Mouse (Mus musculus) cerebellum, adult 9-10 months (tissue): ENCODE results near the gene Tenm2.

Experiments
- DNase-seq: peaks from one replicate; pipeline ENCODE4 v3.0.0; 2022

The Tenm2 gene

DNA sequence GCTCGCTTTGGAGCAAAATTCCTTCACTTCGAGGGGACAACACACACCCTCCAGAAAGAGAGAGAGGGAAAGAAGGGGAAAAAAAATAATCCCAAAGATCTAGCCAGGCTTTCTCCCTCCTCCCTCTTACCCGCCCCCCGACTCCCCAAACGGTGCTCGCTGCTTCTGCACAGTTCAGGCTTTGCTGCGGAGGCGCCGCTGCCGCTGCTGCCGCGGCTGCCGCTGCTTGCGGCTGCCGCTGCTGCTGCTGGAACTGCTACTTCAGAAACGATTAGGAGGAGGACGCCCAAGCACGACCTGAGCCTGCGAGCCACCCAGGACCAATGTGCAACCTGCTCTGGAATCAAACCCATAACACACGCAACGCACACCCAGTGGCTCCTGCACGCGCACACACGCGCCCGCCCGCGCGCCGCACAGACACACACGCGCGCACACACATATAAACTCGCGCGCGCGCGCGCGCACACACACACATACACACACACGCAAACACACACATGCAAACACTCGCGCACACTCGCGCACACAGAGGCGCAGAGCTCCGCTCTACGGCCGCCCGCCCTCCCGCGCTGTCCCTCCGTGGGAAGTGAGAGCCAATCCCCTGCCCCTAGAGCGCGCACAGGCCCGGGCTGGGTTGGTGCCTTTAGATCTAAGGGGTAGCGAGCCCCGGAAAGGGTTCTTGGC lies at the start of gene Tenm2:
TSS of gene Tenm2 (minus strand) at position 51 of the 687 bp plus-strand sequence.
- peak; percentile 82 for DNase-seq

DNA sequence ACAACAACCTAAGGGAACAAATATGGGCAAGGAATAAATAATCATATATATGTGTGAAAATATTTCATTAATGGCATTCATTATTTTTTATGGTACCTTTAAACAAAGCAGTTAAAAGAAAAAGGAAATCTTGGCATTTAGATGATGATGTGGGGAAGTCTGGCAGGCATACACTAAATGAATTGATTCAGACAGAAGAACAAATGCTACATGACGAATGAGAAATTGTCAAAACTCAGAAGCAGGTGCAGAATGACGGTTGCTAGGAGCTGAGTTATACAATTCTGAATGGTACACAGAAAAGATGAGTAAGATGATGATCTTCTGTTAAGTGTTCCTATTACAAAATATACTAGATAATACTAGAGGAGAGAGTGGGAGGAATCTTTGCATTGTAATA lies 49.4 kb upstream of the Tenm2 start:
- DNase-seq, result no peak

DNA sequence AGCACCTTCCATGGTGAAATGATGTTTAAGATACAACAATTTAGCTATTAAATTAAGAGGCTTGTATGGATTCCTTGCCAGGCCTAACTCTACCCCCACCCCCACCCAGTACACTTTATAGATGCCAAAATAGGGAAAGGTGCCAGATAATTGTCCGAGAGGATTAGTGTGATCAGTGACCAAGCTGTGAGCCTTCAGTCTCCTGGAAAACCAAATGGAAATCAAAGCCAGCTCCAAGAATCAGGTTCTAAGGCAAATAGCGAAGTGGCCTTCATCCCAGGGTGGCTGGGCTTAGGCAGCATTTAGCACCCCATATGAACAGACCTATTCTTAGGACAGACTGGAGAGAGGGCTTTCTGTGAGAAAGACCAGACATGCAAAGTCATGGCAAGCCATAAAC lies 13.0 kb upstream of the Tenm2 start:
- no peak for DNase-seq

DNA sequence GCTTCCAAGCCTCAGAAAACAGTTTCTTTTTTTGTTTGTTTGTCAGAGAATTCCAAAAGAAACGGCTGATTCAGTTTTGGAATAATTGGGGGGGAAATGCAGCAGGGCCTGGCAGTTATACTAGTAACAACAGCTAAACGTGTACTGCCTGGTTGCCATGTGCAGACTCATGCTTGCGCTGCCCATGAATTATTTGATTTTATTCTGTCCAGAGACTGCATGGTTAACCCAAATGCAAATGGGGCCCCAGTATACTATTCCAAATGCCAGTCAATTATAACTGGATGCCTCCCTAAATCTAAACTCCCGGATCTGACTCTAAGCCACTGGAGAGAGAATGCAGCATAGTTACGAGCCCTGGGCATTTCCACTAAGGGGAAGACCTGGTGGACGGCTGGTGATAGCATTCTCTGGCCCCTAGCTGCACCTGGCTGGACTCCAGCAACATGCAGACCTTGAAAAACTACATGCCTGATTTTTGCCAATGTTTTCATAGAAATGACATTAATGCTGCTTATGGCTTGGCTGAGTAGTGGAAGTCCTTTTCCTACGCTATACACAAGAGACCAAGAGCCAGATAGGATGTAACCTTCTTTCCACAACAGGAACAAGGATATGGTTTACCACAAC lies 1.4 kb upstream of the Tenm2 start:
- DNase-seq, result peak; percentile 32

DNA sequence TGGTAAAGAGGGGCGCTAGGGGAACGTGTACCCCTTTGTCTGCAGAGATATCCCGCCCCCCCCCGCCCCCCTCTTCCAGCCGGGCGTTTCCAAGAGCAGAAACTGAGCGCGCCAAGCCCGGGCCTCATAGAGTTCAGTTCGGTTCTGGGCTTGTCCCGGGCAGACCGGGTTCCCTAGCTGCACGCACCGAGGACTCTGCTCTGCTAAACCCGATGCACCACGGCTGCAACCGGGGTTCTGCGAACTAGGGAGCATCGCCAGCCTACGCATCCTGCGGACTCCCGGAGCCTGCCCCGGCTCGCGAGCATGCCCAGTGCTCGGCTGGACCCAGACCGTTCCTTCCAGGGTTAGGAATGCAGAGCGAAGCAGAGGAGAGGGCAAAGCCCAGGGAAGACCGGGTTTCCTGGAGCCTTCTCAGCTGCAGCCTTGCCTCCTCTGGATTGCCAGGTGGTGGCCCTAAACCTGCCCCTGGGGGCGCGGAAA lies 878 bp upstream of the Tenm2 start:
- DNase-seq, result peak; percentile 62

DNA sequence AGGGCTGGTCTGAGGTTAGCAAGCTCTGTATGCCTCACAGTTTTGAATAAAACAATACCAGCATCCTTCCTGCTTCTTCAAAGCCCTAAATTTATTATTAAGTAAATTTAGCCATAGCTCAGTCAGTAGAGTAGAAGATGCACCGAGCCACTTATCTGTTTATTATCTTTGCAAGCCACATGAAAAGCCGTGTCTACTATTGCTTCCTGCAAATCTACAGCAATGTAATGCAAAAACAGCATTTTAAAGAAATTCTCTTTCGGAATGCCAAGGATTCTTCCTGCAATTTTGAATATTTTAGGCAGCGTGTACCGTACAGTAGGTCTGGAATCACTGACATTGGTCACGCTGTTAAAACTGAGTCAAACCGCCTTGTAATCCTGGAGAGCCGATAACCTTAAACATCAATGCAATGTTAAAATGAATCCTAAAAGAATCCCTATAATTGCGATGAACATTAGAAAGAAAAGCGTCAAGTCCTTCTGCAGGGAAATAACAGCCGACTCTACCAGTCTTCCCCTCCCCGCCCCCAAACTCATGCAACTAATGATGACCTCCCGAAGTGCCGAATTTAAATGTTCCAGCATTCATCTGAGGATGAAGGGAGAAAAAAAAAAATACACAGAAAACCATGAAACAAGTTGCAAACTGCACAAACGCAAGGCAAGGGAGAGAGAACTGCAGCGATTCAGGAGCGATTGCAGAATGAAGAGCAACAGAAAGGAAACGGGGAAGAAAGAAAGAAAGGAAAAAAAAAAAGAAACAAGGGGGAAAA lies 556 bp downstream of the Tenm2 start:
- peak; percentile 16 for DNase-seq

DNA sequence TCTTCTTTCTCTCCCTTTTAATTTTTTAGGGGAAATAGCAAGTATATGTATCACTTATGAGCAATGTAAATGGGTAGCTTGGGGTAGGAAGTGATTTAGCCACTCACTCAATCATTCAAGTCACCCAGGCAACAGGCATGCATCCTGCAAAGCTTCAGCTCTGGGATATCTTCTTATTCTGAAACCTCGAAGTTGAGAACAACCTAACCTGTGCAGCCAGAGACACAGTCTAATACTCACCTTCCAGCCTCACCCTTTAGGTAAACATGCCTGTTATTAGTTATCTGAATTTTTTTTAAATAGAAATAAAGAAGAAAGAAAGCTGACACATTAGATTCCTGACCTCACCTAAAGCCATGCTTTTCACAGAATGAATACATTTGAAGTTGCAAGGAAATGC lies 8.4 kb downstream of the Tenm2 start:
- DNase-seq, result no peak

DNA sequence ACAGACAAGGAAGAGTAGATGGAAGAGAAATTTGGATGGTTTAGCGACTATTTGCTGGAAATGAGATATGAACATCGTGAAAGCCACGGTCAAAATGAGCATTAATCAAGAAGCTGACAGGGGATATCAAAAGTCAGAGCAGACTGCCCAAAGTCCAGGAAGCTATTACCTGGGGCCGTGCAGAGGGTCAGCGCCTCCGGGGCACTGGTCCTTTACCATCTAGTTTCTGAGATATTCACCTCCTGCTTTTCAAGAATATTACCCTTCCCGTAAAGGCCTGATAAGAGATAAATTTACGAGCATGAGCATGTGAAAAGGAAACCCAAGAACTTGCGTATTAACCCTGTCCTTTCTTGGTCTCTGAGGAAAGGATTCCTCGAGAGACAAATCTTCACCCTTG lies 8.8 kb downstream of the Tenm2 start:
- no peak for DNase-seq

DNA sequence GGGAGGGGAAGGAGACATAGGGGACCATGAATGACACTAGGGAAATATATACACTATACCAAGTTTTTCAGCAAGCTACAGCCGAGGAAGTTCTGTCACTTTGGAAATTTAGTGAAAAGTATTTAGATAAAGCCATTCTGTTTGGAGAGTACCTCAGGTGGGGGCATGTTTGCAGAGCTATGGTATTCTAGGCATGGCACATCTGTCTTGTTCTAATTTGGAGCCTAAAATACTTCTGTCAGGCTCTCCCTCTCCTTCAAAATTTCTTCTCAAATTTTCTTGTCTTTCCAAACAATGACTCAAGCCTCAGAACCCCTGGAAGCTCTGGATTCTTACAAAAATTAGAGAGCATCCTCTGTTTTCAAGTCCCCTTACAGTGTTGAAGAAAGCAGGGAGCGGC lies 13.0 kb downstream of the Tenm2 start:
- no peak for DNase-seq

DNA sequence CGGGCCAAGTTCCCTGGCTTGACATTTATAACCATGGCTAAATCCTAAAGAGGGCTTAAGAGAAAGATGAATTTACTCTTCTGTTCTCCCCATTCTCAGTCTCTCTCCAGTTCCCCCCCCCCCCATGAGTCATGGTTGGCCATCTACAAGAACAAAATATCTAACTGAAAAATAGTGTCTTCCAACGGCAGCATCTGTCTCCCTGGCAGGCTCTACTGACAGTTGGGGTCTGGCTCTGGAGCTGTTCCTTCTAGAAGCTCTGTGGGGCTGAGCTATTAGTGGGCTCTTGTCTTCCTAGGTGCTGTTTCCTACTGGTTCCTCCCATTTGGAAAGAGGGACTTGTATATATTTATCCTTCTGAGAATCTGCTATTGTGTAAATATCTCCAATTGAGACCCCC lies 13.7 kb downstream of the Tenm2 start:
- no peak for DNase-seq

DNA sequence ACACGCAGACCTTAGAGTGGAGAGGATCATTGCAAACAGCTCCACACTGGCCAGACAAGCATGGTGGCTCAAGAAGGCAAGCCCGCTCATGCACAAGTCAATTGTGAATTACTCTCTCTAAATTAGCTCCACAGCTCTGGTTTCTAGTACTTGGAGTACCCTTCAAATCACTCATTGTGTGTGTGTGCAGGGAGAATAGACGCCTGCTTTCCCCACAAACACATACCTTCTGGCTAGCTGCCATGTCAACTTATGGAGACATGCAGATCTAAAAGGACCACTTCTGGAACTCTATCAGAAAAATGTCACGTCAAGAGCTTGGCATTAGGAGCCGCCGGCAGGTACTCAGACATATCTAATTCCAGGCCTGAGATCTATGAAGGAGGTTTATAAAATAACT lies 14.8 kb downstream of the Tenm2 start:
- no peak for DNase-seq

DNA sequence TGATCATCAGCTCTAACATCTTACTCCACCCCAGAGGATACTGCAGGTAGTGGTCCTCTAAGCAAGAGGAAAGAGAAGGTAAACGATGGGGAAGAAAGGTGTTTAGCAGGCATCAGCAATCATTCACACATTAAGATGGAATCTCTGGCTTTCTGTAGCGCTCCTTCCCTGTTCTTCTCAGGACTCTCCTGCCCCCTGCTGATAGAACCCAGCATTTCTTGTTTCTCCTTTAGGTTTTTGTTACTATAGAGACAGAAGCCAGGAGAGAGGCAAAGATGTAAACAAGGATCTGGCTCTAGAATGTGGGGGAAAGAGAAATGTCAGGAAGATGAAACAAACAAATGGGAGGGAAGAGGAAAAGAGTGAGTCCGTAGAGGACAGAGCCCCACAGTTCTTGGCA lies 49.6 kb downstream of the Tenm2 start:
- DNase-seq, result peak; percentile 46

DNA sequence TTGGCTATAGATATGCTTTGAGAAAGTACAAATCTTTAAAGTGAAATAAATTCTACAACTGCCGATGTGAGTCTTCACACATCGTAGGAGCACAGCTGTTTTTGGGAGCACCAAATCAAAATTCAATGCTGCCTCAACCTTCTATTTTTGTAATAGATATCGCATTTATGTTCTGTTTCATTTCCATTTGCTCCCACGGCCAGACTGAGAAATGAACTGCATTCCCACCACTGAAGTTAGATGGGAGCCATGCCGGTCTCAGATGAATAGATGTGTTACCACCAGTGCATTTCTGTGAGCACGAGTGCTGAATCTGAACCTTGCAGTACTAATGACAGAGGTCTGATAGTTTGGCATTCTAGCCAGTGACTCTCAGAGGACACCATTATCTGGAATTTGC lies 58.3 kb downstream of the Tenm2 start:
- DNase-seq, result no peak

DNA sequence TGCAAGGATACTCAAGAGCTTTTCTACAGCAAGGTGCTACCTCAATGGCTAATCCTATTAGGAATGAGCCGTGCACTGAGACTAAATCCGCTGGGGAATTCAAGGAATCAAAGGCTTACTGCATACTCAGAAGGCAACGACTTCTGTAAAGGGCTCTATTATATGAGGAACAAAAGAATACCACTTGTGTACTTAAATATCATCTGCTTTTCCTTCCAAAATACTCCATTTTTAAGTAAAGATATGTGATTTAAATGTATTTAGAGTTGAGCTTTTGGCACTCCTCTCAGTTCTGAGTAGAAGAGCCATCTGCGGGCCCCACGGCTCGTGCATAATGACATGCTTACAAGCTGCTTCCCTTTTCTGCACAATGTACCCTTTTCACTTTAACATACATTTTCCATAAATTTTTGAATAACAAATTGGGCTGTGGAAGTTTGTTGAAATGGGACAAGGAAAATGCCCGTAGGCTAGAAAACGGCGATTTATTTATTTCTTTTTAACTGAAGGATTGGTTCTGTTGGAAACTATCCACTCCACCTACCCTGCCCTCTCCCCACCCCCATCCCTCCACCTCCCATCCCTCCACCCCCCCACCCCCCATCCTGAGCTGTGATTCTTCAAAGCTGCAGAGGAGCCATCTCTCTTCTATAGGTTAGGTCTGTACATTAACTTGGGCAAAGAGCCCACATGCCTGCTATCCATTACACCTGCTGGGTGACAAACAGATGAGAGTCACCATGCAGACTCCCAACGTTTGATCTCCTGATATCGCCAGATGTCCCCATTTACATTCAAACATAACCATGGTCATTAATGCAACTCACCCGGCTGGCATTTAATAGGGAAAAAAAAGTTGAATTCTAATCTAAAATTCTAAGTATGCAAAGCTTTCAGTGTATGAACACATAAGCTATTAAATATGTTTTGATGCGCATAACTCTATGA lies 81.6 kb downstream of the Tenm2 start:
- peak; percentile 2 for DNase-seq

DNA sequence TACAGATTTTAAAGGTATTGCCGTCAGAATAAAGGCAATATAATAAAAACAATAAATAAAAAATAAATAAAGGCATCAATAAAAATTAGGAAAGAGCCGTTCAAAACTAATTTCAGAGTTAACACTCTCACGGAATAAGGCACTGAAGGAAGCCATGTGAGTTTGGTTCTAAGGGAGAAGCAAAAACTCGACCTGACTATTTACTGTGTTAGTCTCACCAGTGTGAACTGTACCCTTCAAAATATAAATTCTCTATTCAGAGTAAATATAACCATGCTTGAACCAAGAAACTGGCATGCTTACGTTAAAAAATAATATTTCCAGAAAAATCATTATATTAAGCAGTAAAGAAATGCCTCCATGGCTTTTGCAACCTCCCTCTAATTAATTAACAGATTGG lies 82.4 kb downstream of the Tenm2 start:
- no peak for DNase-seq

DNA sequence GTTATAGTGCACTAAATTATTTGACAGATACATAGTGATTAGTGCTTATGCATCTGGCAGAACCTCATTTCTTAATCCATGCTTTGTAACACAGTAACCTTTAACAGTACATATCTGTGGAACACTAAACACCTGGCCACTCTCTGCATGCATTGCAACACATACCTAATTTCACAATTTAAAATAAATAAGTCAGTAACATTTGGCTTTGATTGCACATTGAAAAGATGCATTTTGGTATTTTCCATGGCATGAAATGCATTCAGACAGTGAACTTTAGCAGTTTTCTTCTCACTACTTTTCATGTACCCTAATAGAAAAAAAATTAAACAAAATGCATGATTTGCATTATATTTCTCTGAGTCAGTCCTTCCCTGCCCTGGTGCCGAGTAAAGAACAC lies 85.8 kb downstream of the Tenm2 start:
- no peak for DNase-seq

DNA sequence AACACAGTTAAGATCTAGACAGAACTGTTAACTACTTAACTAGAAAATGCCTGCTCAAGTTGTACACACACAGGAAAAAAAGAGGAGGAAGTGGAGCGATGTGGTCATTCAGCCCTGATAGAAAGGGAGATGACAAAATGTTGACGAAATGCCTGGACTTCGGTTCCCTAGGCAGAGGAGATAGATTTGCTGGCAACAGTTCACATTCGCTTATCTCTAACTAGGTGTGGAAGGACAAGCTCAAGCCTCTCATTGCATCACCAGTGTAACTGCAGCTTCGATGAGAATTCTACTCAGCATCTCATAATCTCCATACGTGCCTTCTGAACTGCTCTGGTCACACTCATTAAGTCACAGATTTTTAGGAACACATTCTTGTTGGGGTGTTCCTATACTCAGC lies 91.8 kb downstream of the Tenm2 start:
- no peak for DNase-seq

DNA sequence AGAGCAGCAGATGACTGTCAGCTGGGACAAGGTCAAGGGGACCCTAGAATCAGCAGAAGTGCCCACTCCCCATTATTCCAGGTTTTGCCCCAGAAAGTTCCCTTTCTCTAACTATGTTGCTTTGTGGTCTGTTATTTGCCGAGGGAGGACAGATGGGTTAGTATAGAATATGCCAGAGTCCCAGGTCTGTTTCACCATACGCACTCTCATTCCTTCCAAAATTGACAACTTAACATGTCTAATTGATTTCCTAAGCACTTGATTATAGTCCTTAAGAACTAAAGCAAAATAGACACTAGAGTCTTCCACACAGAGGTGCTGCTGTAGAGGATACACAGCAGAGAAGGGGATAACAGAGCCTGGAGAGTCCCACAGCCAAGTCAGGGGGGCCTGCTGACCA lies 92.3 kb downstream of the Tenm2 start:
- DNase-seq, result no peak

DNA sequence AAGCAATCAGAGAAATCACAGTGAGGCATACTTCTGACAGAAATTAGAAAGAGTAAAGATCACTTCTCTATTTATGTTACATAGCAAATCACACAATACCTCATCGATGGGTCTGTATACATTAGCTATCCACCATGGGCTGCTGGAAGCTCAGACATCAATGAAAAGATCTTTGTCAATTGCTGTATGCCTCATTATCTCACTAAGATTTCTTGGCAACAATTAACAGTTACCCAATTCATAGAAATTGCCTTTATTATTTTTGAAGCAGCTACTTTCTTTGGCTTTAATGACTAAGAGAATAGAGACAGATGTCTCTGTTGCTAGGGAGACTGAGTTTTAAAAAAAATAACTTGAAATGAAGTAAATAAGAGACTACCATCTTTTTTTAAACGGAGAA lies 106.9 kb downstream of the Tenm2 start:
- no peak for DNase-seq

DNA sequence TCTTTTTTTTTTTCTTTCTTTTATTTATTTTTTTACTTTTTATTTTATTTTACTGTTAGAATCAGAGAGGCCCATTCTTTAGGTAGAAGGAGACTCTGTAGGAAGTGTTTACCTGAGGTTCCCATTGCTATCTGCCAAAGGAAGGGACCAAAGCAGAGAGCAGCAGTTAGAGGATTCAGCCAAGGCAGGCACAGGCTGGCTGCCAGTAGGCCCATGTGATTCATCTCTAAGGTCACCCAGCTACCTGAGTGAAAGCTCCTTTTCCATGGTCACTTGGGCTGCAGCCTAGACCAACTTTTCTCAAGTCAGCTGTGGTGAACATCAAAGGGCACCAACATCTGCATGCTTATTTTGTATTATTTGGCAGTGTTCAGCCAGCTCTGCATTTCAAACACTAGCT lies 117.7 kb downstream of the Tenm2 start:
- DNase-seq, result no peak

DNA sequence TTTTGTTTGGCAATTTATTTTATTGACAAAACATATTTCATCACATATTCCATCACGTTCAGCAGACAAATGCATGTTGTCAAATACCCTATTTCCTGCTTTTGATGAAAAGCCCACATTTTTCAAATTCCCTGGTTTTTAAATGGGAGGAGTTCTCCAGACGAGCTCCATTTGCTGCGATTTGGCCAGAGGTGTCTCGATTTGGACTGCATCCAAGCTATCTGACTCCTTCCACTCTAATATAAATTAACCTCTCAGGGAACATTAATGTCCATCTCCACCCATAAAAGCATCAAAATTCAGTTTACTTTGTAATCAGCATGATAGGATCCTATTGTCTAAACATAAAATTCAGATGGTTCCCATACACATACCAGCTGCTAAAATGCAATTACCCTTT lies 120.6 kb downstream of the Tenm2 start:
- no peak for DNase-seq

DNA sequence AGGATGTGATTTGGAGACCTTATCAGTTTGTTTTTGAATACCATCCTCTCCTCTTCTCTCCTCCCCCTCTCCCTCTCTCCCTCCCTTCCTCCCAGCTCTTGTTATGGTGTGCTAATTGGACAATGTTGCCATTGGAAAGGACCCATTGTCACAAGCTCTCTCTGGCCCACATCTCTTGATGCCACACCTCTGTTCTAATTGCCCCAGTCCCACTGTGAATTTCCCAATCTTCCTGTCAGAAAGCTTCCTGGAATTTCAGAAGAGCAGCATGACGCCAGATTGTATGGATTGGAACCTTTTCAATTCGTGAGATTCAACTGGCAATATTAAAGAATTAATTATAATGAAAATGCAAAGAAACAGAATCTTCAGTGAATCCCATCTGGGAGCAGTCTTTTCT lies 128.7 kb downstream of the Tenm2 start:
- no peak for DNase-seq

DNA sequence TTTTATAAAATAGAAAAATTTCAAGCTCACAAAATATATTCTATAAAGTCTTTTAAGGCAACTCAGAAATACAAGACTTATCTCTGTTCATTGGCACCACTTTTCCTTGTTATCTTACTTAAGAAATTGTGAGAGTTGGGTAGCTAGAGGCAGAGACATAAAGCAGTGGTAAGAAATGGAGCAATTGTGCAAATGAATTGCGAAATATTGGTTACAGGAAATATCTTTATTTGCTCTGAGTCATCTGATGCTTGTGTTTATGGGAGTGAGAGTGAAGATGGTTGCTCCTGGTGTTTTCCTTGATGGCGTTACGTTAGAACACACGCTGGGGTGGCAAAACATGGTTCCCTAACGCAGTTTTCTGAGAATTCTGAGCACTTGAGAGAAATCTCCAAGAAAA lies 156.4 kb downstream of the Tenm2 start:
- no peak for DNase-seq
